In the genomic region with DNA sequence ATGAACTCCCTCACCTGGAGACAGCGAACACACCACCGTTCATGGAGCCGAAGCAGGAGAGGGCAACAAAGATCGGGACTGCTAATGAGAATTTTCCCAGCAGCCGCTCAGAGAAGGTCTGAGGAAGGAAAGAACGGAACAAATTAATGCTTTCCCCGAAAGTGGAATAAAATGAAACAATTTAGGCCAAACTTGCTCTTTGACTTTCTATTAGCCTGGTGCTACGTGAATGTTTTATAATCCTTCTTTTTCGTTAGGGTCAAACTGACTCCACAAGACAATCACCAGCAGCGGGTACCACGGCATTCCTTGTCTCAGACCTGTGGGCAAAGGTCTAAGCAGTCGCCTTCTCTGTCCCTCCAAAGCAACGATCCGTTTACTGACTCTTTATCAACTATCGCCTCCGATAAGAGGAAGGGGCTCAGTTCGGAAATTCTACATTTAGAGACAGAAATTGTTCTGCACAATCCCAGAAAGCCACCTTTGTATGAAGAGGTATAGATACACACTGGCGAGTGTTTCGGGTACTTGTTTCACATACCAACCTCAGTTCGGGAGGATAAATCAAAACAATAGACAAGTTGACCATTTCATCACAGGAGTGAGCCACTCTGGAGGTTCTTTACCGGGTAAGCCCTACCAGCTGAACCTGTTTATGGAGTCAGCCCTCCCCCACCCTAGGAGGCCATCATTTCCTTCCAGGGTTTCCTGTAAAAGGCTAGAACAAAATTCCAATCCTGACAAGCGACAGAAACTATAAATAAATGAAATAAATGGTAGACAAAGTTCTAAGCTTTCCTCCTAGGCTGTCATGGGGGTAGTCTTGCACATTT, we compare ENCODE assay signal across 8 mouse cellular contexts.
DNase-seq lines count a peak whose midpoint lies in the region; ATAC-seq and TF ChIP-seq lines count a peak whose summit lies in the region.

No protein-coding gene starts in this region.

- DNase-seq in left cerebral cortex, adult 2 months (ENCODE audit: extremely low spot score in 1 of 2, low spot score in 2 of 2) = no peak
- DNase-seq in left cerebral cortex, adult 11 months (ENCODE audit: low spot score) = no peak
- no peak for DNase-seq in gastrocnemius, postnatal 14 days
- no peak for DNase-seq in layer of hippocampus, adult 11-12 months (ENCODE audit: low spot score)

- 23% methylated on average over 22 of the region's 22 CpGs for WGBS in forebrain, embryonic 16.5 days
- 24% methylated on average over 22 of the region's 22 CpGs for WGBS in kidney, embryonic 16.5 days

- intact Hi-C loops in left cerebral cortex, adult 2 months (cut with DNase I) = loop anchor here (1.0 to 5.0 kb wide), 6 partner anchors 60 to 1290 kb away; a partner anchor contains a TSS
- intact Hi-C loops in gastrocnemius, postnatal 14 days (cut with DNase I; ENCODE audit: low total_unique reads) = loop anchor here (5.0 kb wide), 1 partner anchor 80 kb away; no protein-coding TSS in a partner anchor

- H3K4me3 ChIP-seq in left cerebral cortex, adult 2 months = peak overlapping the region; percentile 41
- H3K4me3 ChIP-seq in forebrain, embryonic 16.5 days (replicated peaks; ENCODE audit: low read length) = peak overlapping the region; percentile 37
- H3K4me3 ChIP-seq in kidney, embryonic 16.5 days (ENCODE audit: low read length) = peak overlapping the region; percentile 51
- peak overlapping the region; percentile 90 for H3K4me3 ChIP-seq in megakaryocyte, embryonic 14.5 days (replicated peaks)

- H3K4me2 ChIP-seq in forebrain, embryonic 16.5 days (ENCODE audit: low read length) = peak overlapping the region; percentile 49
- H3K4me2 ChIP-seq in kidney, embryonic 16.5 days (replicated peaks; ENCODE audit: low read depth, low read length) = peak overlapping the region; percentile 67

- ATAC-seq in forebrain, embryonic 16.5 days = peak; percentile 70
- peak; percentile 60; the same call in 1 of the 2 replicates for ATAC-seq in kidney, embryonic 16.5 days (ENCODE audit: low FRiP score, low TSS enrichment)
- ATAC-seq in inflammation-experienced regulatory T-cells, adult 6 months = no peak

- peak overlapping the region; percentile 36; the same call in 1 of the 2 replicates for H3K27ac ChIP-seq in left cerebral cortex, adult 2 months
- H3K27ac ChIP-seq in forebrain, embryonic 16.5 days (ENCODE audit: low read length) = no peak overlapping the region
- peak overlapping the region; percentile 67 for H3K27ac ChIP-seq in kidney, embryonic 16.5 days (ENCODE audit: low read length)

- no peak overlapping the region for H3K9ac ChIP-seq in forebrain, embryonic 16.5 days (replicated peaks; ENCODE audit: low read depth, low read length)
- peak overlapping the region; percentile 62 for H3K9ac ChIP-seq in kidney, embryonic 16.5 days (replicated peaks; ENCODE audit: low read length)

- no peaks in the 10 kb centered on the region for H3K27me3 ChIP-seq in forebrain, embryonic 16.5 days (replicated peaks; ENCODE audit: control insufficient read depth, insufficient read depth, low read length)
- no peaks in the 10 kb centered on the region for H3K27me3 ChIP-seq in kidney, embryonic 16.5 days (ENCODE audit: insufficient read depth, low read length)
- H3K27me3 ChIP-seq in megakaryocyte, embryonic 14.5 days (replicated peaks) = peaks cover 2% of the 10 kb centered on the region

- no peak for TF ChIP-seq CTCF in left cerebral cortex, adult 2 months (IDR thresholded peaks at IDR 0.05)

- H3K4me1 ChIP-seq in forebrain, embryonic 16.5 days (replicated peaks; ENCODE audit: control insufficient read depth, insufficient read depth, low read length) = no peaks in the 10 kb centered on the region; the same call in 1 of the 2 replicates
- peaks cover 11% of the 10 kb centered on the region for H3K4me1 ChIP-seq in kidney, embryonic 16.5 days (ENCODE audit: insufficient read depth, low read length)
- H3K4me1 ChIP-seq in megakaryocyte, embryonic 14.5 days = peaks cover 15% of the 10 kb centered on the region

- no peaks in the 10 kb centered on the region for H3K9me3 ChIP-seq in forebrain, embryonic 16.5 days (ENCODE audit: control insufficient read depth, low read length)
- H3K9me3 ChIP-seq in kidney, embryonic 16.5 days (ENCODE audit: low read length) = no peaks in the 10 kb centered on the region
- H3K9me3 ChIP-seq in megakaryocyte, embryonic 14.5 days = no peaks in the 10 kb centered on the region

- no peaks in the 10 kb centered on the region for H3K36me3 ChIP-seq in forebrain, embryonic 16.5 days (ENCODE audit: control insufficient read depth, insufficient read depth)
- no peaks in the 10 kb centered on the region for H3K36me3 ChIP-seq in kidney, embryonic 16.5 days (ENCODE audit: insufficient read depth, low read length)
- peaks cover 22% of the 10 kb centered on the region for H3K36me3 ChIP-seq in megakaryocyte, embryonic 14.5 days (replicated peaks; ENCODE audit: low read length)

Comparison
In these comparisons a context has a peak if more than half of its experiments do, and no peak if none do; other contexts are left out.
1. H3K4me3 ChIP-seq: peak in every context shown above with its lines; median percentile 90 in megakaryocyte, embryonic 14.5 days; 51 in kidney, embryonic 16.5 days; 41 in left cerebral cortex, adult 2 months; 37 in forebrain, embryonic 16.5 days.